Mouse (Mus musculus) liver, embryonic 14.5 days (tissue): ENCODE measurements around the gene Eif4e3.

Source experiments
- CTCF ChIP-seq: IDR thresholded peaks from 2 replicates; pipeline ENCODE4 v1.5.1; 2016; ENCODE audit warnings: antibody characterized with exemption, low read depth, control low read depth
- EP300 ChIP-seq: IDR thresholded peaks from 2 replicates; pipeline ENCODE4 v1.6.1; 2016; ENCODE audit warnings: antibody characterized with exemption, low read depth

- TF ChIP-seq EP300, result no peak
- no peak for TF ChIP-seq CTCF
Measured at GRCm38 (mm10) chr6:99610454-99611427, 55.8 kb downstream of the Eif4e3 start.
